Mouse (Mus musculus) adrenal gland, postnatal 10 days (tissue): ENCODE results near the gene Sash1. TPM values are rescaled to one million over a fixed set of nuclear protein-coding genes. Genes with fewer than 3 reads are reported as not detected.

Experiments
- DNase-seq: peaks from one replicate; pipeline ENCODE4 v3.0.0; 2021; ENCODE audit warnings: mixed read lengths
- long read RNA-seq, 2 experiments: library from polyadenylated mRNA; stranded (forward); transcript quantifications; one replicate each; pipeline ENCODE4 v2.0.0; 2021
- total RNA-seq, 2 experiments: library from RNA; stranded (reverse); gene quantifications; 2 replicates each; pipeline ENCODE4 v1.2.3; 2021

The Sash1 gene
- 10 to 100 TPM; 47.7 to 50.6 TPM for total RNA-seq
- long read RNA-seq, experiment 1, partial matches to known transcripts, result 1 of 3 reads
- long read RNA-seq, experiment 1, other reads (novel, unspliced or antisense), result 1 of 3 reads
- long read RNA-seq, experiment 2, partial matches to known transcripts, result 0 of 1 reads
- long read RNA-seq, experiment 2, other reads (novel, unspliced or antisense), result 0 of 1 reads

DNA sequence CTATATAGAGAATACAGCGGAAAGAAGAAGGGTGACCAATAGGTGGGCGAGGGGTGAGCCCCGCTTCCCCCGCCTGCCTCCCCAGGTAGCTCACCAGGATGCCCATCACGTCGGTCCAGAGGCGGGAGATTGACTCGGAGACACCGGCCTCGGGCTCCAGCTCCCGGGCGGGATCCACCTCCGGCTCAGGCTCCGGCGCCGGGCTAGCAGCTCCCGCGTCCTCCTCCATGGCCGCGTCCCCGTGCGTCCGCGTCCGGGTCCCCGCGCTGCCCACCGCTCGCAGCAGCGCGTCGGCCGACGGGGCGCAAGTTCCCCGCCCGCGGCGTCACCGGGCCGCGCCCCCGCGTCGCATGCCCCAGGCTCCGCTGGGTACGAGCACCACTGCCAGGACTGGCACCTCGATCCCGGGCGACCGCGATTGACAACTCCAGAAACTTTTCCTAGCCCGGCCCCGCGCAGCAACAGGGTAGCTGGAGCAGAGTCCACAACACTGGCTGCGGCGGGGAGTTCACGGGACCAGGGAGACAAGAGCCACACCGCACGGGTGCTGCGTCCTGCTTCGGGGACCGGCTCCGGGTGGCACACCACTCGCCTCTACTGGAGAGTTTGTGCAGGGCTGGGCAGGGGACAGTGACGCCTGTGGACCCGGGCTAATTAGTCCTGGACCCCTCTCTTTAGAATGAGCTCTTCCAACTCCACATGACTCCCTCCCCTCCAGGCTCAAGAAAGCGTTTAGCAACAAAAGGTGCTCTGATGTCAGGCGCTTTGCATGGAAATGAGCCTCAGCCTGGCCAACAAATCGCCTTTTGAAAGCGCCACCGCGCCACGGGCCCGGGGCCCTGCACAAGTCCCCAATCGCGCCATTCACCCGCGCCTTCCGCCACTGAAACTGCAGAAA, at the start of gene Sash1:
Gene Sash1, minus strand, starts transcription at position 441 of the 898 bp plus-strand sequence.
- DNase-seq, result peak; percentile 93

DNA sequence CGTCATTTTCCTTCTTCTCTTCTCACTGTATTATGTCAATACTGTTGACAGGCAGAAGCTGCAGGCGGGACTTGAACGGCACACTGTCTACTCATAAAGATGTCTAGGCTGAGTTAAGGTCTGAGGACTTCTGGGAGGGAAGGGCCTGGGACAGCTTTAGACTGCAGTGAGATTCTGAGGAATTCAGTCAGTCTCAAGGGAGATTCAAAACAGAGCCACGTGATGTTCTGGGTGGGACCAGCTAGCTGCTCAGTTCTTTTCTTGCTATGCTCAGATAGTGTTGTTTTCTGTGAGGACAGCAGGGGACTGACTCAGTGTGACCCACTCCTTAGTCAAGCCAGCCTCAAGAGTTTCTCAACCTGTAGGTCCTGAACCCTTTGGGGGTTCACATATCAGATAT, 49.7 kb upstream of the Sash1 start:
- DNase-seq, result no peak

DNA sequence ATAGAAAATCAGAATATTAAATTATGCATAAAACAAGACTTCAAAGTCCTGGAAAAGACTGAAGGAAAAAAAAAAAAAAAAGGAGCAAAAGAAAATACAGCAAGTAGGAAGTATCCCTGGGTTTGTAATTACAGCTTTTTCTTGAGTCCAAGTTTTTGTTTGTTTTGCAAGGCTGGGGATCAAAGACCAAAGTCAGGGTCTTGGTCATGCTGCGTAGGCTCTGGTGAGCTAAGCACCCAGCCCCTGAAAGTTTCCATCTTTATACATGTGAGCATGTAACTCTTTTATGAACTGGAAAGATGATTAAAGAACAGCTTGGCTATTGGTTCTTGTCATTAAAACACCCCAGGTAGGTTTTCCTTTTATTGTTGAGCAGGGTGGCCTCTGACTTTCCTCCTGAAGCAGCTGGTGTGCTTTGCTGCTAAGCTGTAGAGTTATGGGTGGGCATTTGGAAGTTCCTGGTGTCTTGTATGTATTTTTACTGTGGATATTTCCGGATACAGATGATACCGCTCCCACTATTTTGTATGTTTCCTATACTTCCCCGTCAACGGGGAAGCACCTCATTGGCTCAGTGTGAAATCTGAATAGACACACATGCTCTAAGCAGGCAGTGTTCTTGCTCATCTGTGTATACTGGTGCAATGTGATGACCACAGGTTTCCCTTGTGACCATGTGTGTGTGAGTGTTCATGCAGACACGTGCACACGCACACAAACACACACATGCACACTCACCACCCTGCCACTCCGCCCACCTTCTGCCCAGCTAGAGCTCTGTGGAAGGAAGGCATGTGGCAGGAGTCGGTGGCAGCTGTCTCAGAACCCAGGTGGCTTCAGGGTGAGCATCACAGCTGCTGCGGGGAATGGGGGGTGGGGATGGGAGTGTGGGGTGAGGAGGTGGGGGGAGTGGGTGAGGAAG, 47.8 kb upstream of the Sash1 start:
- DNase-seq, result no peak

DNA sequence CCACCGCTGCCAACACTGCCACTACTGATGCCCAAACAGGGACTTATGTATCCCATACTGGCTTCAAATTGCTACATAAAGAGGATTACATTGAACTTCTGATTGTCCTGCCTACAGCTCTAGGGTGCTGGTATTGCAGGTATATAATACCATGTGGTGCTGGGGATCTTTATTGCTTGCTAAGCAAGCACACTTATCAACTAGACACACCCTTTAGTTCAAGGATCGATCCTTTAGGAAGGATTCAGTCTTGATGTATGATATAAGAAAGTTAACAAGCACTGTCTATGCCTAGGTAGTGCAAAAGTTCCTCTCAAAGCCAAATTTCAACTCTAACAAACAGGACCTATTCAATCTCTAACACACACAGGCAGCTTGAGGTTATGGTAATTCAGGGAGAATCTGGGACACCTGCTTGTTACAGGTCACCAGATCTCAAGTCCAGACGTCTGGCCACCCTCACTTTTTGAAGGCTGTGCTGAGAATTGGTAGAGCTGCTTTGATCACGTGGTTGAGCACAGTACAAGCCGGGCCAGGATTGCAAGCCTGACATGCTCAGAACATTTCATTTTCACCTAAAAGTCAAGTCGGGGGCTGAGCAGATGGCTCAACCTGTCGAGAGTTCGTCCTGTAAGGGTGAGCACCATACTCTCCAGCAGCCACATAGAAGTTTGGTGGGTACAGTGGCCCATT, 45.8 kb upstream of the Sash1 start:
- no peak for DNase-seq

DNA sequence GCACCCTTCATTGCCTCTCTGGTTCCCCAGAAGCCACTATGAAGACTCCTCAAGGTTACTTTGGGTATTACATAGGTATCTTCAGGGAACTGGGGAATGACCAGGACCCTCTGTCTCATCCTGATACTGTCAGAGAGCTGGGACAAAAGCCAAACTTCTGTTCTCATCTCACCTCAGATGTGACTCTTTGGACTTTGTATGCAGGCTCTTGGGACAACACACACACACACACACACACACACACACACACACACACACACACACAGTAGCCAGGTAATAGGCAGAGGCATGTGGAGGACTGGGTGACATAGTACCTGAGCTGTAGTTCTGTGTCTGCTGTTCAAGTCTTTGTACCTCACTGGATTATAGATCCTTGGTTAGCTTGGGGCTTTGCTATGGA, 44.8 kb upstream of the Sash1 start:
- DNase-seq, result no peak

DNA sequence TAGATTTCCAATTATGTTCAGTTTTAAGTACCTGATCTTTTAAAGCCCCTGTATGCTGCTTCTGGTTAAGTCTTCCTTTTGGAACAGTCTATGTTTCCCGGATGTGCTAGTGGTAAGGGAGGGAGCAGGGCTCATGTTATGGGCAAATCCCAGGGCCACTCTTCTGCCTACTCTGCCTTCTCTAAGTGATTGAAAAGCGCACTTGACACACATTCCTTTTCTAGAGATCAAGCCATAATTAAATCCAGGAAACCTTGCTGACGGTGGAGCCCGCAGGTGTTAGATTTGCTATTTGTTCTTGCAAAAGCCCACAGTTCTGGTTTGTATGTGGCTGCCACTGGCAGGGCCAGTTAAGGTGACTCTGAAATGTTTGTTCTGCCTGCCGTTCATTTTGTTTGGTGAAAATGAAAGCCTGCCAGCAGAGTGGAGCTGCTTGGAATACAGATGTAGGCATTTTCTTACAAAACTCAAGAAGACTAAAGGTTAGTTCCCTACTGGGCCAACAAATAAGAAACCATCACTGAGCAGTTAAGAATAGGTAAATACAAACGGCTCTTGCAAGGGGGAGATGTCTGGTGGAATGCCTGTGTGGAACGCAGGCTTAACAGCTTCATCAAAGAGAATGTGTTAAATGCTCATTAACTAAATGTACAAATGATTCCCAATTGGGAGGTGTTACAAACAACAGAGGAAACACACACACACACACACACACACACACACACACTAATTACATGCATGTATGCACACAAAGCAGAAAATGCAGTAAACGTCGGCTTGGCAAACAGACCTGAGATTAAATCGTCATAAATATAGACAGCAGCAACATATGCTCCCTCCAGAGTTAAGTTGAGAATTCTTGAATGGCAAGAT, 43.1 kb upstream of the Sash1 start:
- no peak for DNase-seq

DNA sequence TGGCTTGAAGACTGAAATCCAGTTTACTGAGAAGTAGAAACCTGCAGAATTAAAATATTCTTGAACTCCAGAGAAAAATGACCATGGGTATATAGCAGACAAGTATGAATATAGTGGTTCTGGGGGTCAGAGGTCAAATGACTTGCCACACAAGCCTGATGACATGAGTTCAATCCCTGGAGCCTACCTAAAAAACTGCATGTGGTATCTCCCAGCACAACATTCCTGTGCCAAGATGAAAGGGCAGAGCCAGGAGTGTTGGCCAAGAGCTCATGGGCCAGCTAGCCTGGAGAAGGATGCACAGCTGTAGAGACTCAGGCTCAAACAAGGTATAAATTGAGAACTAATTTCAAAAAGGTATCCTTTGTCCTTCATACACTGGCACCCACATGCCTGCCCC, 42.4 kb upstream of the Sash1 start:
- DNase-seq, result peak; percentile 40

DNA sequence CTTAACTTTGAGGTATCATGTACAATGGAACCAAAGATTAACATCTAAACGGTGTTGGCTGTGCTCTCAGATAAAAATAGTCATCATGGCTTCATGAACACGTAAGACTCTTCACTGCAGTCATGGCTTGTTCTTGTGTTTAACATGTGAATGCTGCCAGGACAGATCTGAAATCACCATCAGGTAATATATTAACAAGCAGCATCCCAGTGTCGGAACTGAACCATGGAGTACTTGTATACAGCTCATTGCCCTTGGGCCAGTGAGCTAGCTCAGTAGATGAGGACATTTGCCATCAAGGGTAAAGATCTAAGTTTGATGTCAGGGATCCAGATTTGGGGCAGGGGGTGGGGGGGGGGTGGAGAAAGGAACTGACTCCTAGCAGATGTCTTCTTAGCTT, 41.0 kb upstream of the Sash1 start:
- DNase-seq, result no peak

DNA sequence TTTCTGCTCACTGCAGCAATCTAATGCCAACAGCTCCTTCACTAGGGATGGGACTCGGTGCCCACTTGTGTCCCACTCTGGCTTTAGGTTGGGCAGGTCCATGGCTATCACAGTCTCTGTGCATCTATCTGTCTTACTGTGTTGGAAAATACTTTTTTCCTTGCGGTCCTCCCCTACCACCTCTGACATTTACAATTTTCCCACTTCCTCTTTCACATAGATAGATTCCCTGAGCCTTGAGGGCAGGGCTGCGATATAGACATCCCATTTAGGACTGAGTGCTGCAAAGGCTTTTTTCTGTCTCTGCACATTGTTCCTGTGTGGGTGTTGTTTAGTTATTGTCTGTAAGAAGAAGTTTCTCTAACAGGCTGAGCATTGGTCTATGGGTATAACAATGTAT, 40.4 kb upstream of the Sash1 start:
- DNase-seq, result no peak

DNA sequence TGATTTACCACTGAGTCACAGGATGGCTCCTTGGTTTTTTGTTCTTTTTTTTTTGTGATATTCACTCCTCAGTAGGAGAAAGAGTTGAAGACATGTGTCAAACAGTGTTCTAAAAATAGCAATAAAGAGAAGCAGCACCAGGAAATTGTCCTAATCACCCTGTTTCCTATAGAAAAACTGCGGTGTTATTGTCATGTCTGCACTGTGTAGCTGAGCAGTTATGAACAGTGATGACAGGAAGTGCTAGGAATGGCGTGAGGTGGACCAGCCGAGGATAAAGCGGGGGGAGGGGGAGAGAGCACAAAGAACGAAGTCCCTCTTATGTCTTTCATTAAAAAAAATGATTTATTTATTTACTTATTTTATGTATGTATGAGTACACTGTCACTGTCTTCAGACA, 39.4 kb upstream of the Sash1 start:
- DNase-seq, result no peak

DNA sequence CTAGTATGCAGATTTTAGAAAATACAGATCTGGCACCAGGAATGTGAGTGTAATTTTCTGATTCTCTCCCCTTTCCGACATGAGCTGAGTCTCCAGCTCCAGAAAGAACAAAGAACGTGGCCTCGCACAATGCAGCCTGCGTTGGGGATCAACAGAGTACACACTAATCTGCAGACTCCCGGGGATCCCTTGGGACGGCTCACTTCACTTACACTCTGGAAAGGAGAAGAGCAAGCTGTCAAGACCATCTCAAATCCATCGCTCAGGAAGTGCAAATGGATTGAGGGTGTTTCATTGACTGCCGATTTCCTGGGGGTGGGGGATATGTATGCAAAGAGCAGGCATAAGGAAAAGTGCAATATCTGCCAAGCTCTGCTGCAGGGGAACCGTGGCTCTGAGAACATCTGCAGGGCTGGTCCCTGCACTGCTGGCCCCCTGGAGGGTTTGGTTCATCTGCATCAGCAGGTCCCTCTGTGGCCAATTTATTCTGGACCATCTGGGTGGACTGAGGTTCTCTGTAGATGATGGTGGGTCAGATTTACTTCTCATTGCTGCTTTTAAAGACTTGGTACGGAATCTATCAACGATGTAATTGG, 35.3 kb upstream of the Sash1 start:
- DNase-seq, result no peak

DNA sequence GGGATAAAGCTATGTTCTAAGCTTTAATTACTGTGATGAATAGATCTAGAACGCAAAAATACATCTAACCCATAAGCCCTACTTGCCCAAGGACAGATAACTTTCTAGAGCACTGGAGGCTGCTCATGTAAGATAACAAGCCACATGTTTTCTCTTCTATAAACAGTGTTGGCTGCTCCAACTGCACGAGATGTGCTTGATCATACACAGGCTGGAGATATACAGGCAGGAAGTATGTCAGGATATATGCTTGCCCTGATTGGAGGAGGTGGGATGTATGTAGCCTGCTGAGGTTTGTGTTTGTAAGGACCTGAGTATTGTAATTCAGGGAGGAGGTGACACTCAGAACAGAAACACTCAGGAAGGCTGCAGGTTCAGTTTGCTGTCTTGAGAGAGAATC, 31.9 kb upstream of the Sash1 start:
- no peak for DNase-seq

DNA sequence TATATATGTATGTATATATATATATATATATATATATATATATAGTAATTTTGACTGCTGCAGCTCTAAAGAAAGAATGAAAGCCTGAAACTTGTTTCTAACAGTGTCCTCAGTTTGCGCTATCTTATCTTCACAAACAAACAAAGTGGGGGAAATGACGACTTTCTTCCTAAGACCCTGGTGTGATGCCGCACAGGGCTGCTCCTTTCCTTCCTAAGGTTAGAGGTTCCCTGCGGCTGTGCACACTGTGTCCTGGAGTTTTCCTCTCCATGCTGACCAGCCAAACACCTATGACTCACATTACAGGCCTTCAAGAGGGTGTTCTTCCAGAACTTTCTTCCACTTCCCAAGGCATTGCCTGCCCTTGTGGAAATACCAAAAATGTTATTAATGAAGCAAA, 31.5 kb upstream of the Sash1 start:
- DNase-seq, result no peak

DNA sequence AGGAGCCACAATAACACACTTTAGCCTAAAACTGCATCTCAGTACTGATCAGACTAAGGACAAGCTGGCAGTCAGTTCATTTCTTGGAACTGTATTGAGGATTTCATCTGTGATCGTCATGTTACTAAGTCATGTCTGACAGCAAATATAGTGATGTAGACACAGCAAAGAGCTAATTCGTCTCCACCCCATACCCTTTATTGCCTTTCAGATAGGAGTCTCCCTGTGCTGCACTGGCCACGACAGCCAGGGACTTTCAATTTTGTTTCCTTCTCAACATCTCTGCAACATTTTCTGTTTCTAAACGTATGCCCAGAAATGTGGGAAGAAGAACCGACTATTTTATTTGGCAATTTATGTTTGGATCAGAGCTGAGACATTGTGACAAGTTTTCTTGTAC, 29.9 kb upstream of the Sash1 start:
- DNase-seq, result no peak

DNA sequence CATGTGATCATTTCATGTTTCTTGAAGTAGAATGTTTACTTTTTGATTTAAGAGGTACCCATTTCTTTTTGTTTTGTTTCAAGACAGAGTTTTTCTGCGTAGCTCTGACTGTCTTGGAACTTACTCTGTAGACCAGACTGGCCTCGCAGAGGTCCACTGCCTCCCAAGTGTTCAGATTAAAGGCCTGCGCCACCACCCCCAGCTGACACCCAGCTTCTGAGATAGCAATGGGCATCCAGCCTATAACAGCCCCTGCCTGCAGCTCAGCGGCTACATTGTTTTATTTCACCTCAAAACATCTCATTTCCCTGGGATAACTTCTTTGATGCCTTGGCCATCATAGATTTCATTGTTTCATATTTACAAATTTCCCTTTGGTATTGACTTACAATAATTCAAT, 28.0 kb upstream of the Sash1 start:
- no peak for DNase-seq

DNA sequence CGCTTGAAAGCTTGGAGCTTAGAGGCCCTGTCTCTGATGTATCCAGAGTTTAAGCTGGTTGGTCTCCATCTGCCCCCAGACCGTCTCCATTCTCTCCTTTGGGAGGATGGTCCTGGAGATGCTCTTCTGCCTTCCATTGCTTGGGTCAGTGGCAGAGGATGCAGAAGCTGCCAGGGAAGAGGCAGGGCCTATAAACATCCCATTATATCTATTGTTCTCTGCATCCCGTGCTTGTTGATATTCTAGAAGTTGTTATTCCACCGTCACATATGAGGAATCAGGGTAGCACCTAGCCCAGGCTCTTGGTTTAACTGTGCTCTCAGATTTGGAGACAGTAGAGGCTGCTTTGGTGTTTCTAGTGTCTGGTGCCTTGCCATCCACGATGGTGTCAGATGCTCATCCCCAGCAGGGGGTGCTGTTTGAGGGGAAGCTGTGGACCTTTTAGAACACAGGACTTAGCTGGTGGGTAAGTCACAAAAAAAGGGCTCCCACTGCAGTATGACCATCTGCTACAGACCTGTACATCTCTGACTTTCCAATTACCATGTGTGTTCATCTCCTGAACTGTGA, 26.9 kb upstream of the Sash1 start:
- DNase-seq, result peak; percentile 56

DNA sequence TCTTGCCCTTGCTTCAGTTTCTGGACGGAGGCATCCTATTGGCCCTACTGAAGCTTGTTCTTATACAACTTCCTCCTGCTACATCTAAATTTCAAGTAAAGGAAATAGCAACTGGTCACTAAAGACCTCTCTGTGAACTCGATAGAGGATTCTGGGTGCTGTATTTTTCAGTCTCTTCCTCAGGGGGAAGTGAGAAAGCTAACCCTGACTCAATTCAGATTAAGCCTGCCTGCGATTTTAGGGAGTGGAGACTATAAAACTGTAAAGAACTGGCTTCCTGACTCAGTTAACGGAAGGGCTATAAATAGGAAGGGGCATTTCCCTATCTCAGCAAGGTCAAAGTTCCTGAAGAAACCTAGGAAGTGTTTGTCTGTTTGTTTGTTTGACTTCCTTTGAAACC, 26.3 kb upstream of the Sash1 start:
- no peak for DNase-seq

DNA sequence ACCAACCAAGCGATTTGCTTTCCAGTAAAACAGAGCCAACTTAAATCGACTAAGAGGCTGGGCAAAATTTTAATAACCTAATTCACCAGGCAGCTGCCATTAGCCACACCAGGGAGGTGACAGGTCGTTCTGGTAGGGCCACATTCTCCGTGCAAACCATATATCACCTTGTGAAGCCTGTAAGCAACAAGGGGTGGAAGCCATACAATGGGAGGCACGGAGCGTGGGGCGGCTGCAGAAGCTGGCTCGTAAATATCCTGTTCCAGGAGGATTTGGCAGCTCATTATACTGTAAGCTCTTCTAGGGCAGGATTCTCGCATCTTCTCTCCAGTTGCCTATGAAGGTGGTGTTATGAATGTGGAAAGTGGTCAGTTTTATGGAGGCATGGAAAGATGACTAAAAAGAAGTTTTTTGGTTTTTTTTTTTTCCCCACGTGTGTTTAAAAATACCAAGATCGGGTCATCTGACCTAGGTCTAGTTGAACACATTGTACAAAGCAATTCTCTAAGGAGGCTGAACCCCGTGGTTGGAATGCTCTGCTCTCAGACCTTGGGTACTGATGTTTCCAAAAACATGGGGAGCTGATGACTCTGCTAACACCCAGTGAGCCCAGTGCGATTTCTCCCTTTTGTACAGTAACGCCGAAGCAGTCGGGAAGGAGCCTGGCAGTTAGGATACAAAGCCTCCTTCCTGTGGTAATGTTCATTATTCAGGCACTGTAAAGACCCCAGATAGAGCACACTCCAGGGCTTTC, 24.5 kb upstream of the Sash1 start:
- no peak for DNase-seq

DNA sequence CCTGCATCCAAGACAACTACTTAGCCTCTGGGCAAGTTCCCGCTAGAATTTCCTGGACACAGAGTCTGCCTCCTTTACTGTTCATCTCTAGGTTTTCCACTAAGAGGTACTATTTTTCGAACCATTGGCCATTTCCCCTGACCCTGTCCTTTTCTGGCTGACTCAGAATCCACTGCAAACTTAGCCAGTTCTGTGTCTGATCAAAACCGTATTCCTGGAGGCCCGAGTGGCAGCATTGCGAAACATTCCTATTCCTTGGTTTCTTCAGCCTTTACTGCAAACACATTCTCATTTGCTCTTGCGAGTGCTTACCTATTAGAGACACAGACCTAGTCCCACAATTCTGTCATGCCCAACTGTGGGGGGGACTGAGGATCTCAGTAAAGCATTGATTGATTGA, 17.2 kb upstream of the Sash1 start:
- no peak for DNase-seq

DNA sequence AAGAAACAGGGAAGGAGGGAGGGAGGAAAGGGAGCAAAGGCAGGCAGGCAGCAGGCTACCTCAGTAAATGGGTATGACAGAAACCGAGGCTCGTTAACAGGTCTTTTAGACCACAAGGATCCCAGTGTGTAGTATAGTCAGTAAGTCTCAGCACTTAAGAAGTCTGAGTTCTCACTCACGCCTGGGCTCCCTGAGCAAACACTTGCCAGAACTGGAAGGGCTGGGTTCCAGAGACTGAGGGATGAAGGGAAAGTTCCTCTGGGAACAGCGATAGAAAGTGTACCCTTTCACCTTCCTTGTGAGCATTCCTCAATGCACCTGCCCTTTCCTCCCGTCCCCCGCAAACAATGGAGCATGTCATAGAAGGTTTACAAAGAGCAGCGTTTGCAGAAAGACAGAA, 16.5 kb upstream of the Sash1 start:
- no peak for DNase-seq
